Mouse (Mus musculus): ENCODE measurements around the gene Arhgap8. TPM values are rescaled to one million over a fixed set of nuclear protein-coding genes. Genes with fewer than 3 reads are reported as not detected.
A peak's percentile ranks its signal among the peaks of the same experiment; 100 is the strongest.
"Not testable (repeated sequence)": the region's sequence is repeated elsewhere in the genome, so short reads cannot be mapped to it uniquely, and the experiment has no call there.

Arhgap8 gene
- total RNA-seq, 2 experiments from 2014 or later: 2.1 to 2.3 TPM

GRCm38 (mm10) chr15:84697611-84698011 is 22.2 kb upstream of the Arhgap8 start:
- peak in 1 of 2 experiments; percentile 23 for DNase-seq (ENCODE audit: low spot score in 2 of 2)

GRCm38 (mm10) chr15:84698189-84698588 is 21.7 kb upstream of the Arhgap8 start:
- no peak for DNase-seq (ENCODE audit: low spot score in 2 of 2)

GRCm38 (mm10) chr15:84700147-84700794 is 19.6 kb upstream of the Arhgap8 start:
- peak; percentile 39 to 56 for DNase-seq (ENCODE audit: low spot score in 2 of 2)

- no peak for DNase-seq (ENCODE audit: low spot score in 2 of 2)
Measured at GRCm38 (mm10) chr15:84701947-84702346, 17.9 kb upstream of the Arhgap8 start.

GRCm38 (mm10) chr15:84702391-84703345 is 17.2 kb upstream of the Arhgap8 start:
- no peak for DNase-seq (ENCODE audit: low spot score in 2 of 2)

- DNase-seq (ENCODE audit: low spot score in 2 of 2): no peak
Measured at GRCm38 (mm10) chr15:84703992-84704391, 15.9 kb upstream of the Arhgap8 start.

GRCm38 (mm10) chr15:84705351-84705901 is 14.4 kb upstream of the Arhgap8 start:
- DNase-seq (ENCODE audit: low spot score in 2 of 2): no peak

GRCm38 (mm10) chr15:84706983-84707619 is 12.8 kb upstream of the Arhgap8 start:
- no peak for DNase-seq (ENCODE audit: low spot score in 2 of 2)

GRCm38 (mm10) chr15:84712566-84713405 is 7.1 kb upstream of the Arhgap8 start:
- DNase-seq (ENCODE audit: low spot score in 2 of 2): no peak

GRCm38 (mm10) chr15:84714730-84715129 is 5.1 kb upstream of the Arhgap8 start:
- peak in 1 of 2 experiments; percentile 63 for DNase-seq (ENCODE audit: low spot score in 2 of 2)

- no peak for DNase-seq (ENCODE audit: low spot score in 2 of 2)
Measured at GRCm38 (mm10) chr15:84715132-84715531, 4.7 kb upstream of the Arhgap8 start.

- DNase-seq (ENCODE audit: low spot score in 2 of 2): not testable (repeated sequence)
Measured at GRCm38 (mm10) chr15:84717570-84718270, 2.1 kb upstream of the Arhgap8 start.

- DNase-seq (ENCODE audit: low spot score in 2 of 2): no peak
Measured at GRCm38 (mm10) chr15:84718785-84719184, 1.1 kb upstream of the Arhgap8 start.

- DNase-seq (ENCODE audit: low spot score in 2 of 2): no peak
Measured at GRCm38 (mm10) chr15:84720291-84721204, 696 bp downstream of the Arhgap8 start.

GRCm38 (mm10) chr15:84723656-84724055 is 3.8 kb downstream of the Arhgap8 start:
- DNase-seq (ENCODE audit: low spot score in 2 of 2): not testable (repeated sequence)

- no peak for DNase-seq (ENCODE audit: low spot score in 2 of 2)
Measured at GRCm38 (mm10) chr15:84724199-84724598, 4.3 kb downstream of the Arhgap8 start.

- DNase-seq (ENCODE audit: low spot score in 2 of 2): peak in 1 of 2 experiments; percentile 16
Measured at GRCm38 (mm10) chr15:84729685-84730084, 9.8 kb downstream of the Arhgap8 start.

- no peak for DNase-seq (ENCODE audit: low spot score in 2 of 2)
Measured at GRCm38 (mm10) chr15:84730893-84731292, 11.0 kb downstream of the Arhgap8 start.
